Mouse (Mus musculus) intestine, postnatal 0 days (tissue): ENCODE results near the gene Gsta2. TPM values are rescaled to one million over a fixed set of nuclear protein-coding genes. Genes with fewer than 3 reads are reported as not detected.
"Not testable (repeated sequence)": the region's sequence is repeated elsewhere in the genome, so short reads cannot be mapped to it uniquely, and the experiment has no call there.

ENCODE experiments used
- ATAC-seq: fragments of 200-750 bp; cut with Nextera tagmentation; 2 replicates; pipeline ENCODE4 v1.8.0; 2017; ENCODE audit warnings: mild to moderate bottlenecking, moderate TSS enrichment, moderate library complexity
- H3K27ac ChIP-seq: fragments of 300-500 bp; sonication (generic); 2 replicates; pipeline ENCODE4 v1.5.1; 2014; ENCODE audit warnings: mild to moderate bottlenecking, low read depth, low read length, moderate library complexity
- H3K27me3 ChIP-seq: fragments of 300-500 bp; sonication (generic); replicated peaks from 2 replicates; pipeline ENCODE4 v1.6.1; 2014; ENCODE audit warnings: low read length, mixed read lengths; ENCODE audit not compliant: control insufficient read depth, insufficient read depth
- H3K36me3 ChIP-seq: fragments of 300-500 bp; sonication (generic); 2 replicates; pipeline ENCODE4 v1.6.1; 2014; ENCODE audit warnings: mild to moderate bottlenecking, moderate library complexity; ENCODE audit not compliant: control insufficient read depth, insufficient read depth
- H3K4me1 ChIP-seq: fragments of 300-500 bp; sonication (generic); replicated peaks from 2 replicates; pipeline ENCODE4 v1.6.1; 2014; ENCODE audit warnings: antibody characterized with exemption, low read length, mixed read lengths; ENCODE audit not compliant: control insufficient read depth, insufficient read depth
- H3K4me2 ChIP-seq: fragments of 300-500 bp; sonication (generic); replicated peaks from 2 replicates; pipeline ENCODE4 v1.6.1; 2014; ENCODE audit warnings: low read depth, mild to moderate bottlenecking, moderate library complexity
- H3K4me3 ChIP-seq: fragments of 300-500 bp; sonication (generic); 2 replicates; pipeline ENCODE4 v1.5.1; 2014; ENCODE audit warnings: low read depth, low read length
- H3K9ac ChIP-seq: fragments of 300-500 bp; sonication (generic); 2 replicates; pipeline ENCODE4 v1.6.1; 2014; ENCODE audit warnings: mild to moderate bottlenecking, low read depth, low read length
- H3K9me3 ChIP-seq: fragments of 300-500 bp; sonication (generic); 2 replicates; pipeline ENCODE4 v1.6.1; 2016; ENCODE audit warnings: mixed run types; ENCODE audit not compliant: control insufficient read depth
- CTCF ChIP-seq: sonication (generic); IDR thresholded peaks from 2 replicates; pipeline ENCODE4 v1.5.1; 2016; ENCODE audit warnings: low read depth, mild to moderate bottlenecking, control low read depth, antibody characterized with exemption, moderate library complexity
- WGBS: fragments of 180-500 bp; shearing (Covaris S2); extraction: QIAGEN DNeasy Blood & Tissue Kit; methylation state at CpG from one replicate; pipeline ENCODE4 v1.1.7; 2014; 5-methylcytosine and 5-hydroxymethylcytosine counted together
- polyA plus RNA-seq: library from polyadenylated mRNA; unstranded; fragments of >200 nt; fragmentation: Nextera tagmentation; extraction: Ambion mirVana; gene quantifications from 2 replicates; pipeline ENCODE4 v1.2.1, GENCODE M21; 2015

Gsta2 gene
- polyA plus RNA-seq, 1 experiment from 2014 or later: 94.5 TPM

DNA sequence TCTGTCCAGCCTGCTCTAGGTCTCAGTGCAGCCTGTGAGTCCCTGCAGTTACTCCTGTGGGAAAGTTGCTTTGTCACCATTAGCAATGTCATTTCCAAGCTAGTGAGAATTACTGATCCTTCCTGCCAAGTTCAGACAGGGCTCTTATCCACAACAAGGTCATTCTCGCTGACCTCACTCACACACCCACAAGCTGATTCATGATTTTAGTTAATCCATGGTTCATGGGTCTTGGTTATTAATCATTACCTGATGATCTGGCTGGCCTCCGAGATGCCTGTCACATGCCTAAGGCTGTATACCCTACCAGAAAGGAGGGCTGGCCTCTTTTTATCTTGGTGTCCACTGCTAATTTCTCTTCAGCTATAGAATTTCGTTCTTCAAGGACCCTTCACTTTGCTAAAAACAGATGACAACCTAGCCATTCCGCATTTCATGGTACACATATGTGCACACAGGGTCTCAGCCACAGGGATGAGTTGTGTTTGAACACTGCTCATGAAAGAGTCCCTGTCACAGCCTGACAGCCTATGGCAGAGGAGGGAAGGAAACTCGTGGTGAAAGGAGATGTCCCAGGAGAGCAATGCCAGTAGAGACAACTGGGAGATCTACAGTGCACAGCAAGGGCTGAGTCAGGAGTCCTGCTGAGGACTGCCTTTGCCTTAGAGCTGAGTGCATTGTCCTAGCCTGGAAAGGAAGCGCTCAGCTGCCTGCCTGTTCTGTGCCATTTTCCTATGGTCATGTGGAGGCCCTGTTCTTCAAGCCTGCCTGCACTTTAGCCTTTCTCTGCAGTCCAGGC is 7.2 kb downstream of the Gsta2 start:
- H3K4me2 ChIP-seq, H3K9me3 ChIP-seq, H3K4me1 ChIP-seq, H3K9ac ChIP-seq, H3K4me3 ChIP-seq, H3K36me3 ChIP-seq, H3K27me3 ChIP-seq: not testable (repeated sequence)
- 46% methylated on average over 6 of the region's 6 CpGs for WGBS
- peak; percentile 85 for ATAC-seq
- peak overlapping the region; percentile 75 for H3K27ac ChIP-seq

DNA sequence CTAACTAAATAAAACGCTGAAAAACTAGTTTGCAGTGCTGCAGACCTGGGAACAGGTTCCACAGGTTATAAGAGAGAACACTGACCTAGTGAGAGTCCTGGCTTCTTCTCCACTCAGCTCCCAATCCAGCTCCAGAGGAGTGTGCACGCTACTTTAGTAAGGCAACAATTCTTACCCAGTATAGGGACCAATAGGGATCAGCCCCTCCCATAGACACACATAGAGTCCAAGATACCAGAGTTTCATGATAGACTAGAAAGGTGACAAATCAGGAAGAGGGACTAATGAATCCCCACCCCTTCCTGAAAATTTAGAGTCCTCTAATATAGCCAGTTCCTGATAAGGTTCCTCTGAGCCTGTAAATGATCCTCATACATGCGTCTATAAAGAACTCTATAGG is 8.6 kb downstream of the Gsta2 start:
- no peak overlapping the region for H3K27ac ChIP-seq
- no peak overlapping the region for H3K9ac ChIP-seq
- no peaks in the 10 kb centered on the region for H3K27me3 ChIP-seq
- H3K36me3 ChIP-seq: no peaks in the 10 kb centered on the region
- peak; percentile 52 for ATAC-seq
- H3K4me2 ChIP-seq: peak overlapping the region; percentile 27; the same call in 1 of the 2 replicates
- no peaks in the 10 kb centered on the region for H3K4me1 ChIP-seq
- no peak for TF ChIP-seq CTCF
- H3K9me3 ChIP-seq: no peaks in the 10 kb centered on the region
- 39% methylated on average over 3 of the region's 3 CpGs for WGBS
- H3K4me3 ChIP-seq: no peak overlapping the region

DNA sequence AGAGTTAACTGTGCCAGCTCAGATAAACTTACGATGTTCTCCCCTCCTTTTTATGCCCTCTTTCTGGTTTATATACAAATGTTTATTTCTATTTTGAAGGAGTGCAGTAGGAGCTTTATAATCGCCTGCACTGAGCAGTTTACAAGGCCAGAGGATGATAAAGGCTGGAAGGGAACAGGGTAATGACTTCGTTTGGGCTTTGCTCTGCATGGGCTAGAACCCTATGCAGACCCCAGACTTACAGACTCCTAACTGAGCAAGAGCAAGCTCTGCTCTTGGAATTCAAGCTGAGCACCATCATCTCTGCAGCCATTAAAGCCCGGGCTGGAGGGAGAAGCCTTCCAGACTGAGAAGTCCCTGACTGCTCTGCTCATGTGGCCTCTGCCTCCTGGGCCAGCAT is 10.4 kb downstream of the Gsta2 start:
- H3K27ac ChIP-seq, H3K4me2 ChIP-seq, H3K4me3 ChIP-seq, H3K9ac ChIP-seq, ATAC-seq, H3K36me3 ChIP-seq, H3K9me3 ChIP-seq, H3K27me3 ChIP-seq, H3K4me1 ChIP-seq: not testable (repeated sequence)
- WGBS: 50% methylated on average over 3 of the region's 4 CpGs

DNA sequence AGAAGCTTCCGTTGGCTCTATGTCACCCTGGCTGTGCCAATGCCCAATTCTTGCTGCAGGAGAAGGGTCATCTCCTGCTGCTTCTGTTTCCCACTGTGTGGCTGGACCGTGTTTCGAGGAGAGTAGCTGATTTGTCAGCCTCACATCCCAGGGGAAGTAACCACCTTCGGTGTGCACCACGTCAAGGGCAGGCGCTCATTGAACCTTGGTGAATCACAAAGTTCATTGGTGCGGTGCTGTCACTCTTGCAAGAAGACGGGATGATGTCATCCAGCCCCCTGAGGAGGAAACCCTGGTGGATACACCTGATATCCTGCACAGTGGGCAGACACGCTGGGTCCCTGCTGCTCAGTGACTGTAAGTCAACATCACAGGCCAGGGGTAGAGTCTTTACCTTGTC is 12.5 kb downstream of the Gsta2 start:
- ATAC-seq: not testable (repeated sequence)
- WGBS: 85% methylated on average over 9 of the region's 9 CpGs

DNA sequence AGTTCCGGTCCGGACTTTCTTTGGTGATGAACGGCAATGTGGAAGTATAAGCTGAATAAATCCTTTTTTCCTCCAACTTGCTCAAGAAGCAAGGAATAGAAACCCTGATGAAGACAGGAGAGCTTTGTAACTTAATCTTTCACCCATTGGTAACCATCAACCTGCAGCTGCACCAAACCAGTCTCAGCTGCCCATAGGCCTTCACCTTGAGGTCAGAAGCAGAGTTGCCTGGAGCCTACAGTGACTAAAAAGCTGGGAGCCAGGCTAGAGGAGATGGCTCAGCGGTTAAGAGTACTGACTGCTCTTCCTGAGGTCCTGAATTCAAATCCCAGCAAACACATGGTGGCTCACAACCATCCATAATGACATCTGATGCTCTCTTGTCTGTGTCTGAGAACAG is 13.1 kb downstream of the Gsta2 start:
- H3K9me3 ChIP-seq, H3K36me3 ChIP-seq, H3K27me3 ChIP-seq, H3K4me2 ChIP-seq, H3K27ac ChIP-seq, H3K4me3 ChIP-seq, ATAC-seq, H3K9ac ChIP-seq, H3K4me1 ChIP-seq: not testable (repeated sequence)
- WGBS: 91% methylated on average over 4 of the region's 4 CpGs

More for the DNA sequence above, 12.5 kb downstream of the Gsta2 start:
- not testable (repeated sequence) for H3K4me2 ChIP-seq, H3K27me3 ChIP-seq, H3K27ac ChIP-seq, H3K9me3 ChIP-seq, H3K36me3 ChIP-seq, H3K4me3 ChIP-seq, H3K4me1 ChIP-seq, H3K9ac ChIP-seq

DNA sequence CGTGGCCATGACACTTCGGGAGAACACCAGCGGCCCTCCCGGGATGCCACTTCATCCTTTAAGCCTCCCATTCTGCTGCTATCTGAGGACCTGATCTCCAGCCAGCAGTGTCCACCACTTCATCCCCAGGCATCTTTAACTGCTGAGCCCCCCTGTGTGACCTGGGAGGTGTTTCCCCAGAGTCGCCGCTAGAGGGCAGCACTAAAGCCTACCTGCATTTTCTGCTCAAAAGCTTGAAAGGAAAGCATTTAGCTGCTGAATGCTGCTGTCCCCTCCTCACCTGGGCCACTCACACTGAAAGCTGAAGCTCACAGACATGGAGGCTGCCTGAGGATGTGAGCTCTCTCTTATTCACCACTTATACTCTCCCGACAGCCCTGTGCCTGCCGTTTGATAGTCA is 15.3 kb downstream of the Gsta2 start:
- H3K36me3 ChIP-seq, H3K27me3 ChIP-seq, H3K9ac ChIP-seq, H3K27ac ChIP-seq, ATAC-seq, H3K4me1 ChIP-seq, H3K4me2 ChIP-seq, H3K9me3 ChIP-seq, H3K4me3 ChIP-seq: not testable (repeated sequence)
- TF ChIP-seq CTCF: peak; percentile 83
- 21% methylated on average over 8 of the region's 8 CpGs for WGBS

- not testable (repeated sequence) for H3K36me3 ChIP-seq, H3K4me2 ChIP-seq, H3K27ac ChIP-seq, H3K9me3 ChIP-seq, H3K4me3 ChIP-seq, H3K9ac ChIP-seq, H3K4me1 ChIP-seq, H3K27me3 ChIP-seq
- peak; percentile 36; the same call in 1 of the 2 replicates for ATAC-seq
Measured at GRCm38 (mm10) chr9:78337050-78337449, 18.5 kb downstream of the Gsta2 start.

DNA sequence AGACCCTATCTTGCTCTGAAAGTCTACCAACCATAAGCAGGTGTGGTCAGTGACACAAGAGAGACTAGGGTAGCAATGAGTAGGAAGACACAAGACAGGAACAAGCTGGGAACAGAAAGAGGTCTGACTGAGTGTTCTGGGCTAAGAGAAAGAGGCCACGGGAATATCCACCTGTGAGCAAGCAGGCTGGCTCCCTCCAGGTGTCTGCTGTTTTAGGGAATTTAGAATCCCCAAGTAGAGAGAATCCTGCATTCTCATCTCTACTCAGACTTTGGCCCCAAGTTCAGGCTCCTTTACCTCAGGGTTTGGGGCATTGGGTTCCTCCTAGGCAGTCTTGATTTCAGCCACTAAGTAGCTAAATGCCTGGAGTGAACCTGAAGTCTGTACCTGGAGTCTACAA is 28.3 kb downstream of the Gsta2 start, which contains the start of gene Omt2b:
Gene Omt2b, plus strand, starts transcription at position 301 of the 400 bp plus-strand sequence.
- not testable (repeated sequence) for H3K4me2 ChIP-seq, H3K9ac ChIP-seq, H3K36me3 ChIP-seq, H3K27me3 ChIP-seq, H3K27ac ChIP-seq, H3K4me1 ChIP-seq, ATAC-seq, H3K4me3 ChIP-seq, H3K9me3 ChIP-seq
- 100% methylated on average over 1 of the region's 1 CpGs for WGBS
